ENCODE assay signal across 22 mouse cellular contexts in genomic region chr14:57901998-57902397, GRCm38 (mm10).
"Had no signal": no experiment of that assay in that cellular context is flagged by ENCODE, and none has a peak within 500 bp of the region (broad histone marks: within the 10 kb centered on the region; RNA-seq: fewer than 3 reads in every experiment).

No protein-coding gene starts in this region.

- H3K4me3 ChIP-seq: gastrocnemius, adult 2 months; heart, embryonic 10.5 days; heart, embryonic 12.5 days; hindbrain, embryonic 10.5 days; hindbrain, embryonic 12.5 days; intestine, embryonic 15.5 days; limb, embryonic 13.5 days; limb, embryonic 15.5 days; liver, embryonic 12.5 days had no signal

- H3K27ac ChIP-seq: gastrocnemius, adult 2 months; heart, embryonic 10.5 days; hindbrain, embryonic 10.5 days; hindbrain, embryonic 12.5 days; hindbrain, embryonic 14.5 days; intestine, embryonic 15.5 days; limb, embryonic 13.5 days; limb, embryonic 15.5 days; liver, embryonic 12.5 days; liver, embryonic 14.5 days had no signal

- DNase-seq: gastrocnemius, adult 2 months; gastrocnemius, postnatal 10 days; gastrocnemius, postnatal 25 days; heart, adult 18-20 months; heart, postnatal 10 days; heart, postnatal 4 days; kidney, adult 18-20 months; kidney, adult 8-10 months; kidney, postnatal 10 days; kidney, postnatal 25 days; kidney, postnatal 4 days; lung, adult 18-20 months had no signal
